Mouse (Mus musculus) small intestine, adult 2 months (tissue): Measurements from ENCODE around the gene Ttc7b.

Experiments used
- CTCF ChIP-seq: fragments of 200-500 bp; IDR thresholded peaks from 2 replicates; pipeline ENCODE4 v1.5.1; 2012; ENCODE audit warnings: low read depth, mild to moderate bottlenecking, control low read depth, inconsistent platforms, low read length, moderate library complexity, mixed read lengths; ENCODE audit not compliant: insufficient replicate concordance, insufficient read length; ENCODE audit errors: extremely low read depth
- POLR2A ChIP-seq: fragments of 200-500 bp; IDR thresholded peaks from 2 replicates; pipeline ENCODE4 v1.6.1; 2012; ENCODE audit warnings: low read depth, mild to moderate bottlenecking, control low read depth, inconsistent platforms, low read length, moderate library complexity

DNA sequence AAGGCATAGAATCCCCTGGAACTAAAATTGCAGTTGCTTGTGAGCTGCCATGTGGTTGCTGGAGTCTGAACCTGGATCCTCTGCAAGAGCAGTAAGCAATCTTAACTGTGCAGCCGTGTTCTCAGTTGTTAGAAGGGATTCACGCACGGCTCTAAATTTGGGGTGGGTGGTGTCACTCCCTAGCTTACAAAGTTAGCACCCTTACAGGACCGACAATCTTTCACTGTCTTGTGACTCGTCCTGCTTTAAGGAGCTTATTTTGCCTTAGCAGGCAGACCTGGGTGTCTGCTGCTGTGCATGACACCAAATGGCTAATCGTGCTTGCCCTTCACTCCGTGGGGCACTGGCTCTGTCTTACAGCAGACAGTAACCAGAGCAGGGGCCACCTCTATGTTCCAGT is 217.5 kb downstream of the Ttc7b start:
- TF ChIP-seq POLR2A (no peak), CTCF (no peak)
